Mouse (Mus musculus) G1E (cell line): ENCODE results near the gene Vmn1r191.

Experiments used
- CTCF ChIP-seq: IDR thresholded peaks from 2 replicates; pipeline ENCODE4 v1.5.1; 2012; ENCODE audit warnings: low read depth, low read length, inconsistent platforms, mixed read lengths
- GATA1 ChIP-seq: IDR thresholded peaks from 2 replicates; pipeline ENCODE4 v1.6.1; 2012; ENCODE audit warnings: borderline replicate concordance, low read length, inconsistent platforms, mixed read lengths
- GATA2 ChIP-seq: IDR thresholded peaks from 2 replicates; pipeline ENCODE4 v1.6.1; 2012; ENCODE audit warnings: low read depth, low read length, inconsistent platforms, borderline replicate concordance
- TAL1 ChIP-seq: conservative IDR thresholded peaks from 2 replicates; pipeline ENCODE4 v1.6.1; 2012; ENCODE audit warnings: low read depth, low read length, inconsistent platforms, mixed read lengths

DNA sequence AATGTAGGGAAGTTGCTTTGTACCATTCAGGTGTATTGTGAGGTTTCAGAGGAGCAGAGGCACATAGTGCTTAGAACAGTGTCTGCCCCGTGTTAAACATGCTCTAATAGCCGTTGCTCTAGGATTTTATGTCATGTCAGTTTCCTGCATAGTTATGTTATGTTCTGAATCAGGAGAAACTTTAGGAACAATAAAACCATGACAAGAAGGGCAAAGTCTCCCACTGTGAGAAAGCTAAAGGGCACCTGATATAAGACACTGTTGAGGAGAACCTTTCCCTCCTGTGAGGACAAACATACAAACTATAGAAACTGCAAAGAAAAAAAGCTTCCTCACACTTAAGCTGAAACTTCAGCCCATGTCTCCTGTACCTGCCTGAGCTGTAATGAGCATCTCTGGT is 6.6 kb upstream of the Vmn1r191 start:
- TF ChIP-seq CTCF (no peak), GATA1 (no peak), TAL1 (no peak), GATA2 (no peak)
